Mouse (Mus musculus) ES-Bruce4 (cell line): ENCODE data around the gene H2-Aa. TPM values are rescaled to one million over a fixed set of nuclear protein-coding genes. Genes with fewer than 3 reads are reported as not detected.

Experiments used
- H3K27ac ChIP-seq: 2 replicates; pipeline ENCODE4 v1.5.1; 2012; ENCODE audit warnings: low read length, inconsistent platforms; ENCODE audit not compliant: insufficient read depth
- H3K27me3 ChIP-seq: 2 replicates; pipeline ENCODE4 v1.6.1; 2012; ENCODE audit warnings: mild to moderate bottlenecking, low read length, inconsistent platforms; ENCODE audit not compliant: control insufficient read depth, poor library complexity, insufficient read depth, severe bottlenecking
- H3K36me3 ChIP-seq: 2 replicates; pipeline ENCODE4 v1.6.1; 2012; ENCODE audit warnings: inconsistent platforms, mild to moderate bottlenecking, low read length, moderate library complexity; ENCODE audit not compliant: control insufficient read depth, poor library complexity, insufficient read depth, severe bottlenecking
- H3K4me1 ChIP-seq: one replicate; pipeline ENCODE4 v1.8.1; 2011; ENCODE audit warnings: low read length; ENCODE audit not compliant: control insufficient read depth, insufficient read depth
- H3K4me3 ChIP-seq: 2 replicates; pipeline ENCODE4 v1.5.1; 2011; ENCODE audit warnings: low read depth, mild to moderate bottlenecking, low read length
- H3K9ac ChIP-seq: 2 replicates; pipeline ENCODE4 v1.6.1; 2012; ENCODE audit warnings: low read depth, mild to moderate bottlenecking, inconsistent platforms; ENCODE audit not compliant: poor library complexity, severe bottlenecking
- H3K9me3 ChIP-seq: replicated peaks from 2 replicates; pipeline ENCODE4 v1.6.1; 2012; ENCODE audit warnings: mild to moderate bottlenecking, low read length, inconsistent platforms; ENCODE audit not compliant: control insufficient read depth, poor library complexity, insufficient read depth, severe bottlenecking
- CTCF ChIP-seq: IDR thresholded peaks from one replicate; pipeline ENCODE4 v1.8.1; 2011; ENCODE audit warnings: low read depth, low read length
- EP300 ChIP-seq: IDR thresholded peaks from 2 replicates; pipeline ENCODE4 v1.6.1; 2011; ENCODE audit warnings: low read depth, low read length; ENCODE audit not compliant: insufficient read depth
- POLR2A ChIP-seq: IDR thresholded peaks from one replicate; pipeline ENCODE4 v1.8.1; 2011; ENCODE audit warnings: low read length; ENCODE audit not compliant: insufficient read depth
- polyA plus RNA-seq: library from polyadenylated mRNA; stranded (reverse); fragments of >200 nt; gene quantifications from 2 replicates; pipeline ENCODE4 v1.2.4, GENCODE M21; 2011; ENCODE audit warnings: low read depth; ENCODE audit not compliant: missing spikeins, insufficient read depth, insufficient read length

H2-Aa gene
- polyA plus RNA-seq = not detected in 2 replicates

DNA sequence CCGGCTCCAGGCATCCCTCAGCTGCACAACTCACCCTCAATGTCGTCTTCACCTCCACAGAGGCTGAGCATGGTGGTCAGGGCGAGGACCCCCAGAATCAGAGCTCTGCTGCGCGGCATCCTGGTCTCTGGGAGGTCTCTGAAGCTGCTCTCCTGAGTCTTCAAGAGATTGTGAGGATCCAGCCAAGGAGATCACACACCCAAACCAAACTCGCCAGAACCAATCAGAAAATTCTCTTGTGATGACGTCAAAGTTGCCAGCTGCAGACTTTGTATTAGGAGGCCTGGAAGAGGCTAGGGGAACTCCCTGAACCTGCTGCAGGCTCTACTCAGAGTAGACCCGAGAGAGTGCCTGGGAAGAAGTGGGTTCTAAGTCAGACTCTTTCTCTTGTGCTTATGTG lies at the start of gene H2-Aa:
H2-Aa (minus strand) TSS at position 176 of the 400 bp plus-strand sequence.
- Histone ChIP-seq H3K4me1 (no peaks in the 10 kb centered on the region), H3K4me3 (no peak within 1 kb of the TSS), H3K9ac (no peak within 1 kb of the TSS), H3K27me3 (no peaks in the 10 kb centered on the region), H3K36me3 (no peaks in the 10 kb centered on the region), H3K9me3 (no peaks in the 10 kb centered on the region), H3K27ac (no peak within 1 kb of the TSS)
- no peak for TF ChIP-seq EP300
- no peak for TF ChIP-seq CTCF
- TF ChIP-seq POLR2A = no peak

DNA sequence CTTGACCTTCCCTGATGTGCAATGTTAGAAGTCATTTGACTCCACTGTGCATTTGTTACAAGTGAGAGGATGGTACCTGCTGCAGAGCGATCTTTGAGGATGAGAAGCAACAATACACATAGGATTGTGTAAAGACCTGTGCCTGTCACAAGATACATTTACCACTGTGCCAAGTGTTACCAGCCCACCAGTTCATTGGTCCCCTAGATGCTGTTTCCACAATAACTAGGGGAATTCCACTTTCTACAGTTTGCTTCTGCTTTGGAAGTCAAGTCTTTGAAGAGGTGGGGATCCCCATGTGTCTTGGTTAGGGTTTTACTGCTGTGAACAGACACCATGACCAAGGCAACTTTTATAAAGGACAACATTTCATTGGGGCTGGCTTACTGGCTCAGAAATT lies 43.6 kb upstream of the H2-Aa start:
- H3K27me3 ChIP-seq = no peaks in the 10 kb centered on the region
- no peaks in the 10 kb centered on the region for H3K4me1 ChIP-seq
- H3K9ac ChIP-seq = no peak overlapping the region
- no peak overlapping the region for H3K27ac ChIP-seq
- no peaks in the 10 kb centered on the region for H3K36me3 ChIP-seq
- no peak for TF ChIP-seq CTCF
- TF ChIP-seq EP300 = no peak
- TF ChIP-seq POLR2A = no peak
- H3K4me3 ChIP-seq = no peak overlapping the region
- no peaks in the 10 kb centered on the region for H3K9me3 ChIP-seq

- TF ChIP-seq CTCF (no peak), EP300 (no peak), POLR2A (no peak)
- no peak overlapping the region for H3K27ac ChIP-seq
- H3K9me3 ChIP-seq = no peaks in the 10 kb centered on the region
- H3K27me3 ChIP-seq = no peaks in the 10 kb centered on the region
- no peaks in the 10 kb centered on the region for H3K4me1 ChIP-seq
- H3K9ac ChIP-seq = no peak overlapping the region
- H3K36me3 ChIP-seq = no peaks in the 10 kb centered on the region
- no peak overlapping the region for H3K4me3 ChIP-seq
These were observed 42.2 kb upstream of the H2-Aa start for GRCm38 (mm10) chr17:34329807-34330206.

GRCm38 (mm10) chr17:34326373-34326772 lies 38.8 kb upstream of the H2-Aa start:
- TF ChIP-seq EP300 (no peak), CTCF (no peak), POLR2A (no peak)
- no peaks in the 10 kb centered on the region for H3K4me1 ChIP-seq

GRCm38 (mm10) chr17:34325436-34325835 lies 37.8 kb upstream of the H2-Aa start, which contains the start of gene H2-Eb2:
TSS of gene H2-Eb2 (plus strand) at chr17:34325665.
- TF ChIP-seq EP300 = no peak
- TF ChIP-seq CTCF = no peak
- no peak for TF ChIP-seq POLR2A
- Histone ChIP-seq H3K27ac (no peak within 1 kb of the TSS), H3K36me3 (no peaks in the 10 kb centered on the region), H3K4me3 (no peak within 1 kb of the TSS), H3K4me1 (no peaks in the 10 kb centered on the region), H3K9ac (no peak within 1 kb of the TSS), H3K27me3 (no peaks in the 10 kb centered on the region), H3K9me3 (no peaks in the 10 kb centered on the region)

More at GRCm38 (mm10) chr17:34326373-34326772, 38.8 kb upstream of the H2-Aa start:
- Histone ChIP-seq H3K36me3 (no peaks in the 10 kb centered on the region), H3K9ac (no peak overlapping the region), H3K27ac (no peak overlapping the region), H3K27me3 (no peaks in the 10 kb centered on the region), H3K4me3 (no peak overlapping the region), H3K9me3 (no peaks in the 10 kb centered on the region)

DNA sequence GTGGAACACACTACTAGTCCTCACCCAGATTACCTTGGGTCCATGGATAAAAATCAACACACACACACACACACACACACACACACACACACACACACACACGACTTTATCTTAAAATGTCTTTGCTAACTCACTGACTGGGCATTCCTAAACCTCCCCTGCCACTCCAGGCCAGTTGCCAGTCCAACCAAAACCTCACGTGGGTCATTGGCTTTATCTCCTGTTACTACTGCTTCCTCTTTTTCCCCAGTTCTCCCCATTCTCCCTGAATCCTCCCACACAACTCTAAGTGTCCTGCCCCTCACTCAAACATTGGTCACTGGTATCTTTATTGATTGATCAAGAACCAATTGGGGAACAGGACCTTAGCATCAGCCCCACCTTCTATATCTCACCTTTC lies 29.7 kb upstream of the H2-Aa start:
- no peak overlapping the region for H3K4me3 ChIP-seq
- no peaks in the 10 kb centered on the region for H3K9me3 ChIP-seq
- H3K4me1 ChIP-seq = no peaks in the 10 kb centered on the region
- TF ChIP-seq CTCF = no peak
- no peak for TF ChIP-seq POLR2A
- no peak for TF ChIP-seq EP300
- no peak overlapping the region for H3K9ac ChIP-seq
- no peak overlapping the region for H3K27ac ChIP-seq
- no peaks in the 10 kb centered on the region for H3K27me3 ChIP-seq
- no peaks in the 10 kb centered on the region for H3K36me3 ChIP-seq
